ENCODE assay signal across 10 mouse cellular contexts in genomic region chrX:15007023-15007422, GRCm38 (mm10).
DNase-seq lines count a peak whose midpoint lies in the region; ATAC-seq and TF ChIP-seq lines count a peak whose summit lies in the region.
"Had no signal": no experiment of that assay in that cellular context is flagged by ENCODE, and none has a peak within 500 bp of the region (broad histone marks: within the 10 kb centered on the region; RNA-seq: fewer than 3 reads in every experiment).

No protein-coding gene starts in this region.

- TF ChIP-seq CTCF in forebrain, postnatal 0 days (IDR thresholded peaks at IDR 0.05; ENCODE audit: low read depth) = no peak

- H3K9me3 ChIP-seq in forebrain, postnatal 0 days (ENCODE audit: low read length) = no peaks in the 10 kb centered on the region
- H3K9me3 ChIP-seq in forebrain, embryonic 16.5 days (ENCODE audit: control insufficient read depth, low read length) = no peaks in the 10 kb centered on the region
- no peaks in the 10 kb centered on the region for H3K9me3 ChIP-seq in midbrain, embryonic 15.5 days
- H3K9me3 ChIP-seq: limb, embryonic 13.5 days had no signal

- no peaks in the 10 kb centered on the region for H3K27me3 ChIP-seq in forebrain, postnatal 0 days (ENCODE audit: insufficient read depth, low read length)
- H3K27me3 ChIP-seq in forebrain, embryonic 16.5 days (replicated peaks; ENCODE audit: control insufficient read depth, insufficient read depth, low read length) = no peaks in the 10 kb centered on the region
- no peaks in the 10 kb centered on the region for H3K27me3 ChIP-seq in midbrain, embryonic 15.5 days (replicated peaks)
- H3K27me3 ChIP-seq: limb, embryonic 13.5 days had no signal

- WGBS in forebrain, postnatal 0 days = 73% methylated on average over 2 of the region's 2 CpGs
- 78% methylated on average over 2 of the region's 2 CpGs for WGBS in forebrain, embryonic 16.5 days
- WGBS in midbrain, embryonic 15.5 days = 91% methylated on average over 2 of the region's 2 CpGs

- no peaks in the 10 kb centered on the region for H3K36me3 ChIP-seq in forebrain, postnatal 0 days (ENCODE audit: insufficient read depth)
- H3K36me3 ChIP-seq in forebrain, embryonic 16.5 days (ENCODE audit: control insufficient read depth, insufficient read depth) = no peaks in the 10 kb centered on the region
- H3K36me3 ChIP-seq in midbrain, embryonic 15.5 days (replicated peaks) = no peaks in the 10 kb centered on the region
- H3K36me3 ChIP-seq: limb, embryonic 13.5 days had no signal

- no peak overlapping the region for H3K9ac ChIP-seq in forebrain, postnatal 0 days
- no peak overlapping the region for H3K9ac ChIP-seq in forebrain, embryonic 16.5 days (replicated peaks; ENCODE audit: low read depth, low read length)
- no peak overlapping the region for H3K9ac ChIP-seq in midbrain, embryonic 15.5 days
- H3K9ac ChIP-seq: limb, embryonic 13.5 days had no signal

- peak; percentile 3 for DNase-seq in forebrain, postnatal 0 days
- peak; percentile 19 to 66 for DNase-seq in gastrocnemius, adult 8-10 months (ENCODE audit: low spot score in 2 of 2)
- DNase-seq in left cerebral cortex, adult 8-10 months (ENCODE audit: low spot score in 2 of 2) = peak; percentile 1 to 20
- DNase-seq in thymus, postnatal 10 days (ENCODE audit: low spot score in 2 of 2) = no peak
- no peak for DNase-seq in spleen, postnatal 14 days (ENCODE audit: low spot score in 2 of 2)

- H3K4me3 ChIP-seq in forebrain, postnatal 0 days (ENCODE audit: low read depth, low read length) = no peak overlapping the region
- no peak overlapping the region for H3K4me3 ChIP-seq in forebrain, embryonic 16.5 days (replicated peaks; ENCODE audit: low read length)
- H3K4me3 ChIP-seq in midbrain, embryonic 15.5 days = no peak overlapping the region
- H3K4me3 ChIP-seq: limb, embryonic 13.5 days had no signal

- H3K4me1 ChIP-seq in forebrain, postnatal 0 days (ENCODE audit: insufficient read depth) = no peaks in the 10 kb centered on the region
- no peaks in the 10 kb centered on the region for H3K4me1 ChIP-seq in forebrain, embryonic 16.5 days (replicated peaks; ENCODE audit: control insufficient read depth, insufficient read depth, low read length)
- no peaks in the 10 kb centered on the region for H3K4me1 ChIP-seq in midbrain, embryonic 15.5 days
- H3K4me1 ChIP-seq: limb, embryonic 13.5 days had no signal

- no peak for ATAC-seq in forebrain, postnatal 0 days
- no peak; the same call in 1 of the 2 replicates for ATAC-seq in forebrain, embryonic 16.5 days
- ATAC-seq in cerebellum, adult (ENCODE audit: insufficient number of reproducible peaks, low FRiP score, low TSS enrichment) = peak; percentile 75; the same call in 1 of the 2 replicates
- ATAC-seq in midbrain, embryonic 15.5 days (replicated peaks) = no peak
- ATAC-seq: intestine, postnatal 0 days had no signal

- no peak overlapping the region for H3K27ac ChIP-seq in forebrain, postnatal 0 days (ENCODE audit: low read depth, low read length)
- no peak overlapping the region for H3K27ac ChIP-seq in forebrain, embryonic 16.5 days (ENCODE audit: low read length)
- no peak overlapping the region for H3K27ac ChIP-seq in midbrain, embryonic 15.5 days
- H3K27ac ChIP-seq: limb, embryonic 13.5 days had no signal

- H3K4me2 ChIP-seq in forebrain, postnatal 0 days (ENCODE audit: low read depth) = no peak overlapping the region
- H3K4me2 ChIP-seq in forebrain, embryonic 16.5 days (ENCODE audit: low read length) = no peak overlapping the region
- H3K4me2 ChIP-seq in midbrain, embryonic 15.5 days = no peak overlapping the region
- H3K4me2 ChIP-seq: limb, embryonic 13.5 days had no signal

Comparison
In these comparisons a context has a peak if more than half of its experiments do, and no peak if none do; other contexts are left out.
1. DNase-seq: peak in forebrain, postnatal 0 days (single experiment), gastrocnemius, adult 8-10 months (2 of 2) and left cerebral cortex, adult 8-10 months (2 of 2); none in thymus, postnatal 10 days (0 of 2) and spleen, postnatal 14 days (0 of 2).